Mouse (Mus musculus) forebrain, embryonic 15.5 days (tissue): Measurements from ENCODE around the gene Dnph1. TPM values are rescaled to one million over a fixed set of nuclear protein-coding genes. Genes with fewer than 3 reads are reported as not detected.
A peak's percentile ranks its signal among the peaks of the same experiment; 100 is the strongest.

Experiments used
- ATAC-seq: fragments of 200-750 bp; cut with Nextera tagmentation; replicated peaks from 2 replicates; pipeline ENCODE4 v1.8.0; 2017; ENCODE audit warnings: mild to moderate bottlenecking, moderate TSS enrichment, moderate library complexity
- H3K27ac ChIP-seq: fragments of 300-500 bp; sonication (generic); replicated peaks from 2 replicates; pipeline ENCODE4 v1.5.1; 2015; ENCODE audit warnings: mild to moderate bottlenecking, inconsistent platforms
- H3K27me3 ChIP-seq: fragments of 300-500 bp; sonication (generic); 2 replicates; pipeline ENCODE4 v1.6.1; 2015; ENCODE audit warnings: inconsistent platforms
- H3K36me3 ChIP-seq: fragments of 300-500 bp; sonication (generic); 2 replicates; pipeline ENCODE4 v1.6.1; 2015; ENCODE audit warnings: mild to moderate bottlenecking, inconsistent platforms
- H3K4me1 ChIP-seq: fragments of 300-500 bp; sonication (generic); 2 replicates; pipeline ENCODE4 v1.6.1; 2015; ENCODE audit warnings: inconsistent platforms
- H3K4me2 ChIP-seq: fragments of 300-500 bp; sonication (generic); replicated peaks from 2 replicates; pipeline ENCODE4 v1.6.1; 2015; ENCODE audit warnings: mild to moderate bottlenecking, inconsistent platforms
- H3K4me3 ChIP-seq: fragments of 300-500 bp; sonication (generic); 2 replicates; pipeline ENCODE4 v1.5.1; 2015; ENCODE audit warnings: mild to moderate bottlenecking, inconsistent platforms
- H3K9ac ChIP-seq: fragments of 300-500 bp; sonication (generic); replicated peaks from 2 replicates; pipeline ENCODE4 v1.6.1; 2015; ENCODE audit warnings: mild to moderate bottlenecking, inconsistent platforms
- H3K9me3 ChIP-seq: fragments of 300-500 bp; sonication (generic); 2 replicates; pipeline ENCODE4 v1.6.1; 2016; ENCODE audit warnings: inconsistent platforms
- WGBS: fragments of 180-500 bp; shearing (Covaris S2); methylation state at CpG from one replicate; pipeline ENCODE4 v1.1.7; 2015; ENCODE audit warnings: mixed read lengths; 5-methylcytosine and 5-hydroxymethylcytosine counted together
- polyA plus RNA-seq: library from polyadenylated mRNA; unstranded; fragments of >200 nt; fragmentation: Nextera tagmentation; extraction: Ambion mirVana; gene quantifications from 2 replicates; pipeline ENCODE4 v1.2.1, GENCODE M21; 2015

Gene Dnph1
- polyA plus RNA-seq, 1 experiment from 2014 or later = 32.1 TPM

GRCm38 (mm10) chr17:46505617-46506016 lies 9.1 kb downstream of the Dnph1 start:
- no peaks in the 10 kb centered on the region for H3K9me3 ChIP-seq
- no peak overlapping the region for H3K27ac ChIP-seq
- H3K27me3 ChIP-seq = no peaks in the 10 kb centered on the region
- no peaks in the 10 kb centered on the region for H3K4me1 ChIP-seq
- H3K9ac ChIP-seq = no peak overlapping the region
- 95% methylated on average over 3 of the region's 3 CpGs for WGBS
- no peak overlapping the region for H3K4me2 ChIP-seq
- no peak for ATAC-seq
- H3K4me3 ChIP-seq = no peak overlapping the region
- 0 out of 2 replicates have a peak, but pooled peaks cover 4% of the 10 kb centered on the region for H3K36me3 ChIP-seq

- Histone ChIP-seq H3K36me3 (0 out of 2 replicates have a peak, but pooled peaks cover 4% of the 10 kb centered on the region), H3K27me3 (no peaks in the 10 kb centered on the region), H3K4me3 (no peak overlapping the region), H3K4me1 (no peaks in the 10 kb centered on the region), H3K4me2 (no peak overlapping the region), H3K9ac (no peak overlapping the region), H3K27ac (no peak overlapping the region), H3K9me3 (no peaks in the 10 kb centered on the region)
- WGBS = 50% methylated on average over 11 of the region's 11 CpGs
- ATAC-seq = 0 out of 2 replicates have a peak, but pooled peaks have one; percentile 26
Observed at GRCm38 (mm10) chr17:46511059-46511710, 14.7 kb downstream of the Dnph1 start.

- peak; percentile 57 for ATAC-seq
- Histone ChIP-seq H3K9ac (no peak overlapping the region), H3K4me3 (no peak overlapping the region), H3K4me1 (no peaks in the 10 kb centered on the region), H3K4me2 (no peak overlapping the region), H3K27ac (no peak overlapping the region), H3K27me3 (no peaks in the 10 kb centered on the region), H3K36me3 (peaks cover under 1% of the 10 kb centered on the region; the same call in 1 of the 2 replicates), H3K9me3 (no peaks in the 10 kb centered on the region)
- WGBS = 67% methylated on average over 2 of the region's 2 CpGs
Observed at GRCm38 (mm10) chr17:46513329-46513728, 16.8 kb downstream of the Dnph1 start.

GRCm38 (mm10) chr17:46519971-46520370 lies 23.5 kb downstream of the Dnph1 start:
- H3K4me2 ChIP-seq = no peak overlapping the region
- 60% methylated on average over 10 of the region's 10 CpGs for WGBS

GRCm38 (mm10) chr17:46520385-46520979 lies 24.0 kb downstream of the Dnph1 start:
- 46% methylated on average over 25 of the region's 25 CpGs for WGBS
- no peak for ATAC-seq
- Histone ChIP-seq H3K9me3 (no peaks in the 10 kb centered on the region), H3K9ac (no peak overlapping the region), H3K36me3 (no peaks in the 10 kb centered on the region; the same call in 1 of the 2 replicates), H3K27me3 (no peaks in the 10 kb centered on the region; the same call in 1 of the 2 replicates), H3K27ac (no peak overlapping the region), H3K4me1 (no peaks in the 10 kb centered on the region), H3K4me3 (no peak overlapping the region), H3K4me2 (no peak overlapping the region)

More at GRCm38 (mm10) chr17:46519971-46520370, 23.5 kb downstream of the Dnph1 start:
- H3K27me3 ChIP-seq = no peaks in the 10 kb centered on the region; the same call in 1 of the 2 replicates
- H3K27ac ChIP-seq = no peak overlapping the region
- ATAC-seq = no peak
- no peak overlapping the region for H3K9ac ChIP-seq
- no peaks in the 10 kb centered on the region for H3K9me3 ChIP-seq
- H3K36me3 ChIP-seq = no peaks in the 10 kb centered on the region; the same call in 1 of the 2 replicates
- no peak overlapping the region for H3K4me3 ChIP-seq
- no peaks in the 10 kb centered on the region for H3K4me1 ChIP-seq

- H3K4me3 ChIP-seq = no peak overlapping the region
- no peaks in the 10 kb centered on the region; the same call in 1 of the 2 replicates for H3K27me3 ChIP-seq
- no peaks in the 10 kb centered on the region; the same call in 1 of the 2 replicates for H3K36me3 ChIP-seq
- ATAC-seq = no peak
- 84% methylated on average over 9 of the region's 9 CpGs for WGBS
- no peak overlapping the region for H3K9ac ChIP-seq
- no peak overlapping the region for H3K27ac ChIP-seq
- H3K9me3 ChIP-seq = no peaks in the 10 kb centered on the region
- no peak overlapping the region for H3K4me2 ChIP-seq
- no peaks in the 10 kb centered on the region for H3K4me1 ChIP-seq
Observed at GRCm38 (mm10) chr17:46521174-46521573, 24.7 kb downstream of the Dnph1 start.

GRCm38 (mm10) chr17:46521963-46522668 lies 25.6 kb downstream of the Dnph1 start:
- 28% methylated on average over 24 of the region's 24 CpGs for WGBS
- H3K9me3 ChIP-seq = no peaks in the 10 kb centered on the region

GRCm38 (mm10) chr17:46525065-46525464 lies 28.6 kb downstream of the Dnph1 start:
- H3K36me3 ChIP-seq = peaks cover 9% of the 10 kb centered on the region; the same call in 1 of the 2 replicates

More at GRCm38 (mm10) chr17:46521963-46522668, 25.6 kb downstream of the Dnph1 start:
- Histone ChIP-seq H3K4me3 (no peak overlapping the region), H3K4me2 (no peak overlapping the region), H3K36me3 (no peaks in the 10 kb centered on the region; the same call in 1 of the 2 replicates), H3K27ac (no peak overlapping the region), H3K4me1 (no peaks in the 10 kb centered on the region), H3K27me3 (no peaks in the 10 kb centered on the region; the same call in 1 of the 2 replicates), H3K9ac (no peak overlapping the region)
- ATAC-seq = no peak

GRCm38 (mm10) chr17:46525579-46526307 lies 29.2 kb downstream of the Dnph1 start:
- H3K36me3 ChIP-seq = peaks cover 9% of the 10 kb centered on the region; the same call in 1 of the 2 replicates
- WGBS = 36% methylated on average over 12 of the region's 12 CpGs
- no peaks in the 10 kb centered on the region for H3K9me3 ChIP-seq
- H3K4me1 ChIP-seq = no peaks in the 10 kb centered on the region
- no peak overlapping the region for H3K9ac ChIP-seq
- no peak overlapping the region for H3K4me2 ChIP-seq
- peak; percentile 36 for ATAC-seq
- no peak overlapping the region for H3K4me3 ChIP-seq
- H3K27me3 ChIP-seq = no peaks in the 10 kb centered on the region; the same call in 1 of the 2 replicates
- H3K27ac ChIP-seq = no peak overlapping the region

More at GRCm38 (mm10) chr17:46525065-46525464, 28.6 kb downstream of the Dnph1 start:
- no peaks in the 10 kb centered on the region for H3K9me3 ChIP-seq
- no peak overlapping the region for H3K4me2 ChIP-seq
- no peak overlapping the region for H3K9ac ChIP-seq
- no peak for ATAC-seq
- no peaks in the 10 kb centered on the region for H3K4me1 ChIP-seq
- 89% methylated on average over 10 of the region's 10 CpGs for WGBS
- H3K4me3 ChIP-seq = no peak overlapping the region
- no peaks in the 10 kb centered on the region; the same call in 1 of the 2 replicates for H3K27me3 ChIP-seq
- H3K27ac ChIP-seq = no peak overlapping the region

GRCm38 (mm10) chr17:46543661-46544060 lies 47.1 kb downstream of the Dnph1 start:
- WGBS = 93% methylated on average over 12 of the region's 12 CpGs
- no peak for ATAC-seq
- peaks cover 30% of the 10 kb centered on the region for H3K36me3 ChIP-seq
- no peak overlapping the region for H3K9ac ChIP-seq
- H3K4me3 ChIP-seq = no peak overlapping the region
- no peaks in the 10 kb centered on the region; the same call in 1 of the 2 replicates for H3K27me3 ChIP-seq
- H3K27ac ChIP-seq = no peak overlapping the region
- H3K4me1 ChIP-seq = peaks cover 23% of the 10 kb centered on the region
- no peak overlapping the region for H3K4me2 ChIP-seq
- no peaks in the 10 kb centered on the region for H3K9me3 ChIP-seq

- peak within 1 kb of the TSS; percentile 86 for H3K9ac ChIP-seq
- H3K4me2 ChIP-seq = peak within 1 kb of the TSS; percentile 92
- peak; percentile 89 for ATAC-seq
- H3K4me3 ChIP-seq = peak within 1 kb of the TSS; percentile 81
- H3K9me3 ChIP-seq = no peaks in the 10 kb centered on the region
- 0 out of 2 replicates have a peak within 1 kb of the TSS, but pooled peaks have one; percentile 44 for H3K27ac ChIP-seq
- under 1% methylated on average over 44 of the region's 49 CpGs for WGBS
- peaks cover 32% of the 10 kb centered on the region for H3K36me3 ChIP-seq
- peaks cover 23% of the 10 kb centered on the region for H3K4me1 ChIP-seq
- no peaks in the 10 kb centered on the region; the same call in 1 of the 2 replicates for H3K27me3 ChIP-seq
Observed at GRCm38 (mm10) chr17:46545813-46546564, 49.5 kb downstream of the Dnph1 start, which contains the start of gene Cul9. Gene Cul9 (minus strand): TSS chr17:46546388.
